Mouse (Mus musculus) gastrocnemius, adult 8-10 months (tissue): Measurements from ENCODE around the gene Ces1d. TPM values are rescaled to one million over a fixed set of nuclear protein-coding genes. Genes with fewer than 3 reads are reported as not detected.
"Not testable (repeated sequence)": the region's sequence is repeated elsewhere in the genome, so short reads cannot be mapped to it uniquely, and the experiment has no call there.

ENCODE experiments used
- DNase-seq, 2 experiments: peaks; one replicate each; pipeline ENCODE4 v3.0.0; 2022; ENCODE audit warnings: low spot score in 2 of 2
- total RNA-seq, 4 experiments: library from RNA; stranded (reverse); gene quantifications; 2 replicates each; pipeline ENCODE4 v1.2.4; 2022

Gene Ces1d
- total RNA-seq, result 100 to 1,000 TPM in 2 of 4 experiments, 10 to 100 TPM in 2; 73.3 to 160 (median 104) TPM

DNA sequence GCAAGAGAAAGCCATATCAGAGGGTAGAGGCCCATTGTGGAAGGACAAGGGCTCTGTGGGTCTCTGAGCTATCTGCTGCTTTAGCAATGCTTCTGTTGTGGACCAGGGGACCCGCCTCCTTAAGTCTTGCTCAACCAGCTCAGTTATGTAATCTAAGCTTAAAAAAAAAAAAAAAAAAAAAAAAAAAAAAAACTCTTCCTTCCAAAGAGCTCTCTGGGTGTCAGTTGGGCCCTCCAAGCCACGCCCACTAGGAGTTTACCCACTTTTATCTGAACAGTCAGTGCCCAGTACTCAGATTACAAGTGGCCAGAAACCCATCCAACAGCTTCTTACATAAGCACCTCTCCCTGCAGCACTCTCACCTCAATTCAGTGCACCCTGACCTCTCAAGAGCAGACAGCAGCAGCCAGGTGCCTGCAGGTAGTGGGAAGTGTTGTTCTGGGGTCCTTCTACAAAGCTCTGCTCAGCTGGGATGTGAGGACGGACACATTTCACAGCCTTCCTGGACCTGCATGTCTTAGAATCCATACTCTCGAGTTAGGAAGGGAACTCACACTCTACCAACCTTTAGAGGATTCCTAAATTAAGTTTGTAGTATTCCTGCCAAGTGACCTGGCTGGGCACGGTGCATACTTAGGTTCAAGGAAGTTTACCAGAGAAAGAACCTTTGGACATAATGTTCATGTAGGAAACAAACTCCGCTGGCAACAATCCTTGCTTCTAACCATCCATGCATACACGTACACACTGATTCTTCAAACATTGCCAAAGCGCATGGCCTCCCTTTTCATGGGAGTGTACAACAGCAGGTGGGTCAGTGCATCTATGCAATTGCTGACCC lies at the start of gene Ces1d:
TSS of gene Ces1d (minus strand) at position 154 of the 841 bp plus-strand sequence.
- peak; percentile 61 to 87 for DNase-seq

- DNase-seq, result no peak
Measured at GRCm38 (mm10) chr8:93246057-93246456, 48.4 kb upstream of the Ces1d start.

DNA sequence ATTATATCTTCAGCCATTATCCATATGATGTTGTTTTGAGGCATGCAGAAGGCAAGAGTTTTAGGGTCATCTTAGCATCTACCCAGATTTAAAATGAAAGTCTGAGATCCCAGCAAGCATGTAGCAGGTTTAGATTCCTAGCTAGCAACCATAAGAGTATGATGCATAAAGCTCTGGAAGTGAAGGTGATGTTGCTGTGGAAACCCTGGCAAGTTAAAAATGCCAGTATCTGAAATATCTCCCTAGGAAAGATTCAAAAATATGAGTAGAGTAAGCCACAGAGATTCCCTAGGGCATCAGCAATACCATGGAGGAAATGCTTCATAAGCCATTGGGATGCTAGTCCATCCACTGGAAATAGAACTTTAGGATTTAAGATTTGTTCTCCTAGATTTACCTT lies 42.2 kb upstream of the Ces1d start:
- DNase-seq, result no peak

DNA sequence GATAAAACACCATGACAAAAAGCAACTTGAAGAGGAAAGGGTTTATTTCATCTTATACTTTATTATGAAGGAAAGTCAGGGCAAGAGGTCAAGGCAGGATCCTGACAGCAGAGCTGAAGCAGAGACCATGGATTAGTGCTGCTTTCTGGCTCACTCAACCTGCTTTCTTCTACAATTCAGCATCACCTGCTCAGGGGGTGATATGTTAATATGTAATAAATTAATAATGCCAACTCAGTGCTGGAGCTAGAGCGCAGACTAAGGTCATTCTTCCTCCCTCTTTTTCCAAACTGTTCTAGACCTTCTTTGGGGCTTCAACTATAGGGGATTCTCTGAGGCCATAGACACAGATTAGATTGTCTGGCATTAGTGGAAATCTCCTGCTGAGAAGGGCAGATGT lies 38.0 kb upstream of the Ces1d start:
- no peak for DNase-seq

- no peak for DNase-seq
Measured at GRCm38 (mm10) chr8:93234706-93235105, 37.1 kb upstream of the Ces1d start.

- DNase-seq, result no peak
Measured at GRCm38 (mm10) chr8:93234068-93234467, 36.4 kb upstream of the Ces1d start.

DNA sequence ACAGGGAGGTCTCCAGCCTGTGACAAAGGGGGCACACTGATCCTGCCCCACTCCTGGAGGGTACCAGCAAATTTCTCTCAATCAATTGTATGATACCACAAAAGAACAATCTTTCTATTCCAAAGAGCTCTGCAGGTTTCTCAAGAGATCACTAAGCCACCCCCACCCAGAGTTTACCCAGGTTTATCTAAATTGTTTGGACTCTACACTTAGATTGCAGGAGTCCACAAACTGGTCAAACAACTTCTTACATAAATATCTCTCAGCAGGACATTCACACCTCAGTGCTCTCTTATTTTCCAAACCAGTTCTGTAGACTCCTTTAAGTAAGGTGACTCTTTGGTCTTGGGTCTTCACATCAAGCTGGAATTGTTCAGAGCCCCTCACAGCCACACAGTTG lies 31.8 kb upstream of the Ces1d start, which contains the start of gene Ces1e:
TSS of gene Ces1e (minus strand) at position 174 of the 400 bp plus-strand sequence.
- no peak for DNase-seq

GRCm38 (mm10) chr8:93228673-93229370 lies 31.2 kb upstream of the Ces1d start:
- DNase-seq, result no peak

- DNase-seq, result not testable (repeated sequence)
Measured at GRCm38 (mm10) chr8:93226471-93226870, 28.8 kb upstream of the Ces1d start.

- no peak for DNase-seq
Measured at GRCm38 (mm10) chr8:93221896-93222295, 24.3 kb upstream of the Ces1d start.

DNA sequence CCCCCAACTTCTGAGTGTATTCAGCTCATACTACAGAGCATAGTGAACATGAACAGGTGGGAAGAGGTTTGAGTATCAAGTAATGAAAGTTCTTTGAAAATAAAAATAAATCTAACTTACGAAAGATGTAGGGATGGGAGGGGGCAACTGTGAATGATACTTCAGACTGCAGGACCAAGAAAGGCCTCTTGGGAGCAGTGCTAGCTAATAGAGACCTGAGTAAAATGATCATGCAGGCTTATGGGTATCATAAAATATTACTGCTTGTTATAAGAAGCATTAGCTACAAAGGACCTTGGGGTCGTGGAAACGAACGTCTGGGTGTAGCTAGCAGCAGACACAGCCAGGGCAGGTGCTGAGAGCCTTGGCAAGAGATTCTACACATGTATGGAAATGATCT lies 20.2 kb upstream of the Ces1d start:
- DNase-seq, result no peak

GRCm38 (mm10) chr8:93217375-93217774 lies 19.7 kb upstream of the Ces1d start:
- DNase-seq, result peak; percentile 35 to 59

- no peak for DNase-seq
Measured at GRCm38 (mm10) chr8:93211091-93211490, 13.5 kb upstream of the Ces1d start.

- DNase-seq, result peak in 1 of 2 experiments; percentile 16
Measured at GRCm38 (mm10) chr8:93199146-93199545, 1.5 kb upstream of the Ces1d start.

DNA sequence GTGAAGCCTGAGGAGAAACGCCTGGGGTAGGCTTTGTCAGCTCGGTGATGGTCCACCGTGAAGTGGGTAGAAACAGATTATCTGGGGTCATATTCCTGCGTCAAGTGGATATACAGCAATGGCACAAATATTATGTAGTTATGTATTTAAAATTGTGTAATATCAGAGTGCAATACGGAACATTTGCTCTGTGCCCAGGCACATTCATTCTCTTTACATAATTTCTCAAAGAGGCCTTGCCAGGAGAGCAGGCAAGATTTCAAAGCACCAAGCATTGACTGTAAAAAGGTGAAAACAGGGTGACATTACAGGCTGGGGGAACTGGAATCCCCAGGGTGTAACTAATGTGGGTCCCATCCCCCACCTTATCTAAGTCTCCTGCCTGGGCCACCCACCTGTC lies 1.2 kb downstream of the Ces1d start:
- DNase-seq, result no peak

DNA sequence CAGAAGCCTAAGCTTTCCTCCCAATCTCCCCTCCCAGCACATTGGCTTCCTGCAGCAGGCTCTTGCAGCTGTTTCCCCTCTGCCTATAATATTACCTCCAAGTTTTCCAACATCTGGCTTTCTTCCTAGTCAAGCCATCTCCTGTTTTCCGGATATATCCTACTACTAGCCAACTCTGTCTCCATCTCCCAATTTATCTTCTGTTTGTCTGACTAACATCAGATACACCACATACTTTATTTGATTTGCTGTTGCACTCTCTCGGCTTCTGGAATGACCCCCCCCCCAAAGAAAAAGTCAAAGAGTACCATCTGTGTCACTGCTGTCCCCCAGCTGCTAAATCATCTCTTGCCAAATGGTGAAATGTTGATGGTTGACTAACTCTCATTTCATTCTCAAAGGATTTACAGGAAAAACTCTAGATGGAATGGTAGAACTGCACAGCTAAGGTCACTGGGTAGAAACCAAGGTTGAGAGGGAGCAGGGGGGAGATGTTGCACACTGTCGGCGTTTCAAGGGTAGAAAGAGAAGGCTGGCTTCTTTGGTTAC lies 17.0 kb downstream of the Ces1d start:
- DNase-seq, result no peak

GRCm38 (mm10) chr8:93176593-93176992 lies 21.0 kb downstream of the Ces1d start:
- no peak for DNase-seq

GRCm38 (mm10) chr8:93174554-93174953 lies 23.1 kb downstream of the Ces1d start:
- DNase-seq, result no peak

DNA sequence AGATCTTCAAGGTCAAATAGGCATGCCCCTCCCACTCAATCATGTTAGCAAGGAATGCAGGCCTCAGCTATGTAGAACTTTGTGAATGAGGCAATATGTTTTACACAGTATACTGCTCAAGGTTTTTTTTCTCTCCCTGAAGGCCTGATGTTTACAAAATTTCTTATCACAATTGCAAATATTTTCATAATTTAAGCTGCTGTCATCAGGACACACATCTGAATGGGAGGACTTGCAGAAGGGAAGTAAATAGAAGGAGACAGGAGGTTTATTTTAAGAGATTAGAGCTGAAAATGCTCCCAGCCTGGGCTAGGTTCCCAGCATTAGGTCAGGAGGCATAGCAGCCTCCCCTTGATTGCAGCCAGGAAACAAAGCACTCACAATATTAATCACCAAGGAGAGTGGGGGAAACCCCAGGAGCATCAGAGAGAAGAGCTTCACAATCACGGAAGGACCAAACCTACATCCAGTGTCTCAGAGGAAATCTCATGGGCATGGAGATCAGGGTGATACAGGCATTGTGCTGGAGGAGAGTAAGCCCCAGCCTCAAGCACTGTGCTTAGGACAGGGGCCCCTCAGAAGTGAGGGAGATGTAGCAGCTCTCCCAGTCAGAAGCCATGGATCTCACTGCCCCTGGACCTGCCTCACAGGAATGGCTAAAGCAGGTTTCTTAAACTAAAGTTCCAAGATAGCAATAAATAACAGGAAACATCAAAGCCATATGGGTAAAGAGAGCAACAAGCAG lies 25.6 kb downstream of the Ces1d start:
- peak in 1 of 2 experiments; percentile 31 for DNase-seq

GRCm38 (mm10) chr8:93163363-93163762 lies 34.3 kb downstream of the Ces1d start:
- no peak for DNase-seq

DNA sequence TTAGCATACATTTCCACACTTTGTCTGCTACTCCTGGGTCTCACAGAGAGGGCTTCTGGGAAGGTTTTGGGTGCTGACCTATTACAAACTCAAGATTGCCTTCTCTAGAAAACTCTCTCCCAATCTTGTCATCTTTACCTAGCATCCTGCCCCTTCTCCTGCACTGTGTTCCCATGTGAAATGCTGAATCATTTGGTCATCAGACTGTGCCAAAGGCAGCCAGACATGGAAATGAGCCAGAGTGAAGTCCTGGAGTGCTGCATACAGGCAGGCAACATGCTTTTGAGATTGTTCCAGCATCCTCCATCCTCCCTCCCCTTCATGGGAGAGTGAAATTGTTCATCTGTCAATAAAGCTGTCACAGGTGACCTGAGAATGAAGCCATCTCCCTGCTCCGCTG lies 46.2 kb downstream of the Ces1d start:
- DNase-seq, result no peak

DNA sequence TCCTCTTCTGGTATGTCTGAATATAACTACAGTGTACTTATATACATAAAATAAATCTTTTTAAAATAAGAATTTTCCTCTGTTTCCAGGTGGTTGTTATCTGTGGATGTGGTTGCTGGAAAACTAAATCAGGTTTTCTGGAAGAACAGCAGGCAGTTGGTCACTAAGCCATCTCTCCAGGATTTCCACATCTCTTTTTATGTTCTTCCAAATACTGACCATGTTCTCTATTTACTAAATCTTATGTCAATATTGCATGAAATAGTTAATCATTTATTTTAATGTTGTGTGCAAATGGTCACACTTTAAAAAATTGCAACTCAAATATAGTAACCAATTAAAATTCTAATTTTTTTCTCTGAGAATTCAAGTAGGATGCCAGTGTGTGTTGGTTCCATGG lies 50.3 kb downstream of the Ces1d start:
- no peak for DNase-seq
